Mouse (Mus musculus) hindbrain, embryonic 15.5 days (tissue): ENCODE data around the gene Cpvl. TPM values are rescaled to one million over a fixed set of nuclear protein-coding genes. Genes with fewer than 3 reads are reported as not detected.

Experiments used
- ATAC-seq: fragments of 200-750 bp; cut with Nextera tagmentation; 2 replicates; pipeline ENCODE4 v1.8.0; 2017; ENCODE audit warnings: low read depth, moderate number of reproducible peaks, moderate TSS enrichment; ENCODE audit not compliant: low FRiP score
- H3K27ac ChIP-seq: fragments of 300-500 bp; sonication (generic); replicated peaks from 2 replicates; pipeline ENCODE4 v1.5.1; 2015; ENCODE audit warnings: mild to moderate bottlenecking, inconsistent platforms
- H3K27me3 ChIP-seq: fragments of 300-500 bp; sonication (generic); 2 replicates; pipeline ENCODE4 v1.6.1; 2015; ENCODE audit warnings: control low read depth, inconsistent platforms
- H3K36me3 ChIP-seq: fragments of 300-500 bp; sonication (generic); 2 replicates; pipeline ENCODE4 v1.6.1; 2015; ENCODE audit warnings: control low read depth, inconsistent platforms
- H3K4me1 ChIP-seq: fragments of 300-500 bp; sonication (generic); replicated peaks from 2 replicates; pipeline ENCODE4 v1.6.1; 2015; ENCODE audit warnings: control low read depth, inconsistent platforms
- H3K4me2 ChIP-seq: fragments of 300-500 bp; sonication (generic); 2 replicates; pipeline ENCODE4 v1.6.1; 2015; ENCODE audit warnings: moderate library complexity, mild to moderate bottlenecking, inconsistent platforms
- H3K4me3 ChIP-seq: fragments of 300-500 bp; sonication (generic); 2 replicates; pipeline ENCODE4 v1.5.1; 2015; ENCODE audit warnings: mild to moderate bottlenecking, inconsistent platforms
- H3K9ac ChIP-seq: fragments of 300-500 bp; sonication (generic); 2 replicates; pipeline ENCODE4 v1.6.1; 2015; ENCODE audit warnings: inconsistent platforms
- H3K9me3 ChIP-seq: fragments of 300-500 bp; sonication (generic); 2 replicates; pipeline ENCODE4 v1.6.1; 2016; ENCODE audit warnings: control low read depth, inconsistent platforms
- WGBS: fragments of 180-500 bp; shearing (Covaris S2); methylation state at CpG from one replicate; pipeline ENCODE4 v1.1.7; 2015; 5-methylcytosine and 5-hydroxymethylcytosine counted together
- polyA plus RNA-seq: library from polyadenylated mRNA; unstranded; fragments of >200 nt; fragmentation: Nextera tagmentation; extraction: Ambion mirVana; gene quantifications from 2 replicates; pipeline ENCODE4 v1.2.1, GENCODE M21; 2015

Gene Cpvl
- polyA plus RNA-seq, 1 experiment from 2014 or later = not detected

- H3K27me3 ChIP-seq = no peaks in the 10 kb centered on the region
- no peaks in the 10 kb centered on the region for H3K36me3 ChIP-seq
- no peaks in the 10 kb centered on the region for H3K4me1 ChIP-seq
- no peak overlapping the region for H3K9ac ChIP-seq
- no peak overlapping the region for H3K27ac ChIP-seq
- no peaks in the 10 kb centered on the region for H3K9me3 ChIP-seq
- 48% methylated on average over 8 of the region's 8 CpGs for WGBS
- no peak overlapping the region for H3K4me2 ChIP-seq
- ATAC-seq = no peak
- H3K4me3 ChIP-seq = no peak overlapping the region
Observed at GRCm38 (mm10) chr6:53925192-53925591, 53.3 kb downstream of the Cpvl start.

- Histone ChIP-seq H3K4me2 (no peak overlapping the region), H3K9ac (no peak overlapping the region), H3K4me3 (no peak overlapping the region), H3K4me1 (no peaks in the 10 kb centered on the region), H3K27ac (no peak overlapping the region), H3K27me3 (no peaks in the 10 kb centered on the region), H3K36me3 (no peaks in the 10 kb centered on the region), H3K9me3 (no peaks in the 10 kb centered on the region)
- no peak for ATAC-seq
- 90% methylated on average over 7 of the region's 7 CpGs for WGBS
Observed at GRCm38 (mm10) chr6:53920041-53920440, 58.4 kb downstream of the Cpvl start.

GRCm38 (mm10) chr6:53917026-53917558 is 61.4 kb downstream of the Cpvl start:
- 96% methylated on average over 6 of the region's 6 CpGs for WGBS
- no peaks in the 10 kb centered on the region for H3K9me3 ChIP-seq
- no peaks in the 10 kb centered on the region for H3K4me1 ChIP-seq
- no peak overlapping the region for H3K4me2 ChIP-seq
- ATAC-seq = no peak
- no peaks in the 10 kb centered on the region for H3K36me3 ChIP-seq
- H3K9ac ChIP-seq = no peak overlapping the region
- H3K27me3 ChIP-seq = no peaks in the 10 kb centered on the region
- no peak overlapping the region for H3K4me3 ChIP-seq
- no peak overlapping the region for H3K27ac ChIP-seq

GRCm38 (mm10) chr6:53915347-53915746 is 63.1 kb downstream of the Cpvl start:
- no peaks in the 10 kb centered on the region for H3K36me3 ChIP-seq
- no peaks in the 10 kb centered on the region for H3K27me3 ChIP-seq
- H3K4me2 ChIP-seq = no peak overlapping the region
- no peak for ATAC-seq
- no peak overlapping the region for H3K27ac ChIP-seq
- H3K4me1 ChIP-seq = no peaks in the 10 kb centered on the region
- H3K9ac ChIP-seq = no peak overlapping the region
- H3K9me3 ChIP-seq = no peaks in the 10 kb centered on the region
- H3K4me3 ChIP-seq = no peak overlapping the region
- 90% methylated on average over 3 of the region's 3 CpGs for WGBS

- H3K4me2 ChIP-seq = no peak overlapping the region
- no peaks in the 10 kb centered on the region; the same call in 1 of the 2 replicates for H3K27me3 ChIP-seq
- no peaks in the 10 kb centered on the region for H3K36me3 ChIP-seq
- no peak overlapping the region for H3K9ac ChIP-seq
- no peaks in the 10 kb centered on the region for H3K9me3 ChIP-seq
- H3K4me3 ChIP-seq = no peak overlapping the region
- 37% methylated on average over 7 of the region's 7 CpGs for WGBS
- peaks cover 5% of the 10 kb centered on the region; the same call in 1 of the 2 replicates for H3K4me1 ChIP-seq
- H3K27ac ChIP-seq = no peak overlapping the region
- no peak for ATAC-seq
Observed at GRCm38 (mm10) chr6:53913151-53913550, 65.3 kb downstream of the Cpvl start.

- H3K9me3 ChIP-seq = no peaks in the 10 kb centered on the region
- 85% methylated on average over 6 of the region's 6 CpGs for WGBS
- H3K27ac ChIP-seq = no peak overlapping the region
- no peak overlapping the region for H3K4me2 ChIP-seq
- no peak overlapping the region for H3K9ac ChIP-seq
- no peak for ATAC-seq
- peaks cover 5% of the 10 kb centered on the region; the same call in 1 of the 2 replicates for H3K4me1 ChIP-seq
- H3K4me3 ChIP-seq = no peak overlapping the region
- H3K27me3 ChIP-seq = no peaks in the 10 kb centered on the region; the same call in 1 of the 2 replicates
- H3K36me3 ChIP-seq = no peaks in the 10 kb centered on the region
Observed at GRCm38 (mm10) chr6:53912112-53912782, 66.2 kb downstream of the Cpvl start.

- Histone ChIP-seq H3K27ac (no peak overlapping the region), H3K27me3 (no peaks in the 10 kb centered on the region; the same call in 1 of the 2 replicates), H3K4me2 (no peak overlapping the region), H3K9ac (no peak overlapping the region), H3K4me3 (no peak overlapping the region), H3K36me3 (no peaks in the 10 kb centered on the region), H3K9me3 (no peaks in the 10 kb centered on the region), H3K4me1 (peaks cover 5% of the 10 kb centered on the region; the same call in 1 of the 2 replicates)
- no peak for ATAC-seq
- 20% methylated on average over 3 of the region's 3 CpGs for WGBS
Observed at GRCm38 (mm10) chr6:53909986-53910385, 68.5 kb downstream of the Cpvl start.

GRCm38 (mm10) chr6:53909446-53909845 is 69.0 kb downstream of the Cpvl start:
- 4% methylated on average over 3 of the region's 5 CpGs for WGBS
- Histone ChIP-seq H3K9me3 (no peaks in the 10 kb centered on the region), H3K4me1 (peaks cover 5% of the 10 kb centered on the region; the same call in 1 of the 2 replicates), H3K4me2 (no peak overlapping the region), H3K36me3 (no peaks in the 10 kb centered on the region), H3K27me3 (no peaks in the 10 kb centered on the region; the same call in 1 of the 2 replicates), H3K27ac (no peak overlapping the region), H3K9ac (no peak overlapping the region), H3K4me3 (no peak overlapping the region)
- no peak for ATAC-seq

- H3K27me3 ChIP-seq = no peaks in the 10 kb centered on the region; the same call in 1 of the 2 replicates
- no peaks in the 10 kb centered on the region for H3K36me3 ChIP-seq
- peaks cover 5% of the 10 kb centered on the region; the same call in 1 of the 2 replicates for H3K4me1 ChIP-seq
- ATAC-seq = no peak
- 74% methylated on average over 4 of the region's 4 CpGs for WGBS
- no peak overlapping the region for H3K4me2 ChIP-seq
- no peaks in the 10 kb centered on the region for H3K9me3 ChIP-seq
- H3K9ac ChIP-seq = no peak overlapping the region
- H3K4me3 ChIP-seq = no peak overlapping the region
- H3K27ac ChIP-seq = no peak overlapping the region
Observed at GRCm38 (mm10) chr6:53906871-53907270, 71.6 kb downstream of the Cpvl start.

- ATAC-seq = no peak
- H3K9me3 ChIP-seq = no peaks in the 10 kb centered on the region
- peaks cover 5% of the 10 kb centered on the region; the same call in 1 of the 2 replicates for H3K4me1 ChIP-seq
- H3K27me3 ChIP-seq = no peaks in the 10 kb centered on the region; the same call in 1 of the 2 replicates
- H3K4me2 ChIP-seq = no peak overlapping the region
- H3K9ac ChIP-seq = no peak overlapping the region
- H3K4me3 ChIP-seq = no peak overlapping the region
- 58% methylated on average over 1 of the region's 1 CpGs for WGBS
- no peak overlapping the region for H3K27ac ChIP-seq
- H3K36me3 ChIP-seq = no peaks in the 10 kb centered on the region
Observed at GRCm38 (mm10) chr6:53906051-53906462, 72.4 kb downstream of the Cpvl start.

GRCm38 (mm10) chr6:53905576-53905975 is 72.9 kb downstream of the Cpvl start:
- no peak overlapping the region for H3K9ac ChIP-seq
- no peak overlapping the region for H3K4me3 ChIP-seq
- WGBS = 85% methylated on average over 4 of the region's 4 CpGs
- H3K9me3 ChIP-seq = no peaks in the 10 kb centered on the region
- peaks cover 5% of the 10 kb centered on the region; the same call in 1 of the 2 replicates for H3K4me1 ChIP-seq
- no peaks in the 10 kb centered on the region for H3K36me3 ChIP-seq
- no peak overlapping the region for H3K27ac ChIP-seq
- no peak overlapping the region for H3K4me2 ChIP-seq
- H3K27me3 ChIP-seq = no peaks in the 10 kb centered on the region; the same call in 1 of the 2 replicates
- no peak for ATAC-seq

- Histone ChIP-seq H3K4me3 (no peak overlapping the region), H3K9me3 (no peaks in the 10 kb centered on the region), H3K9ac (no peak overlapping the region), H3K4me1 (peaks cover 5% of the 10 kb centered on the region; the same call in 1 of the 2 replicates), H3K27me3 (no peaks in the 10 kb centered on the region; the same call in 1 of the 2 replicates), H3K4me2 (no peak overlapping the region), H3K27ac (0 out of 2 replicates have a peak overlapping the region, but pooled peaks have one; percentile 27), H3K36me3 (no peaks in the 10 kb centered on the region)
- ATAC-seq = no peak
- 93% methylated on average over 4 of the region's 4 CpGs for WGBS
Observed at GRCm38 (mm10) chr6:53904703-53905395, 73.6 kb downstream of the Cpvl start.
